Mouse (Mus musculus): ENCODE results near the gene Plxna4.

DNA sequence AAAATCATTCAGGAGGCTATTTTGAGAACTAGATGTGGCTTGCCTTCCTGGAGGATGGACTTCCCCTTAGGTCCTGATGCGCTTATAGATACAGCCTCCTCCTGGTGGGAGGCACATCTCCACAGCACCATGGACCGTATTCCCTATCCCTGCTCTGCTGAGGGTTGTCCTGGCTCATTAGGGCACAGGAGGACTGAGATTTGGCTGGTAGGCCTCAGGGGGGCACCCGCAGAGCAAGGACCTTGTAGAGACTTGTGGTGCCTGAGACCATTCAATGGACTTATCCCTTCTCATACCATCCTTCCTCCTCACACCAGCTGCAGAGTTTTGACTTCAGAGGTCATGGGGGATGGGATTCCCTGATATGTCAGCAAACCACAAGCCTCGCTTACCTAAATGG is 47.8 kb downstream of the Plxna4 start:
- TF ChIP-seq CTCF (IDR thresholded peaks at IDR 0.05; ENCODE audit: low read depth, low read length) (no peak), POLR2A (IDR thresholded peaks at IDR 0.05; ENCODE audit: borderline replicate concordance, low read depth, low read length) (no peak)
